Mouse (Mus musculus): ENCODE measurements around the gene Otud7b.

Otud7b gene

DNA sequence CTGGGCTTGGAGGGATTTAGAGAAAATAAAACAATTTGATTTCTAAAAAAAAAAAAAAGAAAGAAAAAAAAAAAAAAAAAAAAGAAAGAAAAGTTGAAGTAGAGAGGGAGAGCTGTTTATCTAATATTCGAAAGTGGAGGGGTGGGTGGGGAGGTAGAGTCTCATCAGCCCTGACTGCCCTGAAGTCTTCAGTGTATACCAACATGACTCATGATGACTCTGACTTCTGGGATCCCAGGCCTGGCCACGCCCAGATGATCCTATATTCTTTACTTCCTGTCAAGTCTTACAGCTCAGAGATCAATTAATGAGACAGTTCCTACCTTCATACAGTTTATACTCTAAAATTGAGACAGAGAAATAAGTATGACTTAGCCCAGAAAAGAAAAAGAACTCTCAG is 17.1 kb upstream of the Otud7b start:
- no peak for DNase-seq

DNA sequence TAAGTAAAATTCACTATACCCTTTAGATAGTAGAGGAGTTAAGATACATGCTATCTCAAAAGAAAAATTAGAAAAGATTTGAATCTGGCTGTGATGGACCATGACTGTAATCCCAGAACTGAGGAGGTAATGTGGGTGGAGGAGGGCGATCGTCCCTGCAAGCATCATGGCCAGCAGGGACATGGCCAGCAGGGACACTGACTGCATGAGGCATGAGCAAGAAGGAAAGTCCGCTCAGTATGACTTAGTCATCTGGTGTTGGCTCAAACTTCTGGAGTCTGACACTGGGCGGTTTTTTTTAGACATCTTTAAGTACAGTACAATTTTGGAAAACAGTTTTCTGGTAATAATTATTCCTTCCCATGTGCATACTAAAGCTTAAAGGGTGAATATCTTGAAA is 16.5 kb upstream of the Otud7b start:
- no peak for DNase-seq

DNA sequence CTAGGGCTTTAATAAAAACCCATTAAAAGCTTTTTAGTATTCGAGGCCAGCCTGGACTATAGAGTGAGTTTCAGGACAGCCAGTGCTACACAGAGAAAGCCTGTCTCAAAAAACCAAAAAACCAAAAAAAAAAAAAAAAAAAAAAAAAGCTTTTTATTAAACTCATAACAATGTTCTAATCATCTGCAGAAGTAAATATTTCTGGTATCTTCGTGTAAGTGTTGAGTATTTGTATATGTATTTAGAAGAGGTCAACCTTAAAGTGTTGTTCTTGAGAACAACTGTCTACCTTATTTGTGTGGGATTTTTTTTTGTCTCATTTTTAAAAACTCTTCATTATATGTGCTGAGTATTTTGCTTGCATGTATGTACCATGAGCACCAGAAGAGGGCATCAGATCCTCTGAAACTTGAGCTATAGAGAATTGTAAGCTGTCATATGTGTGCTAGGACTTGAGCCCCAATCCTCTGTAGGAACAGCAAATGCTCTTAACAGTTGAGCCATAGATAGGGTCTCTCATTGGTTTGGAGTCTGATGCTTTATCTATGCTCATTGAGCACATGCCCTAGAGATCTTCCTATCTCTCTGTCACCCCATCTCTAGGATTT is 14.3 kb upstream of the Otud7b start:
- DNase-seq = no peak

DNA sequence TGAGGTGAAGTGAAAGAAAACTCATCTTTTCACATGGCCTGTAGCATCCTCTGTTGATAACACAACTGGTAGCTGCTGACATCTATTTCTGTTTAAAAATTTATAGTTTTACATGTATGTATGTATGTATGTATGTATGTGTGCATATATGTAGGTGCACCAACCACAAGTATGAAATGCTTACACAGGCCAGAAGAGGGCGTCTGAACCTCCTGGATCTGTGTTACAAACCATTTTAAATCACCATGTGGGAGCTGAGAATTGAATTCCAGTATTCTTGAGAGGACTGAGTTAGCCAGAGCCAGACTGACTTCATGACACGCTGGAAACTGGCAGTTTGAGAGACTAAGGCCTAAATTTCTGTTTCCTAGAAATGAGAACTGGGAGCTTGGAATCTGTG is 13.2 kb upstream of the Otud7b start:
- DNase-seq = no peak

DNA sequence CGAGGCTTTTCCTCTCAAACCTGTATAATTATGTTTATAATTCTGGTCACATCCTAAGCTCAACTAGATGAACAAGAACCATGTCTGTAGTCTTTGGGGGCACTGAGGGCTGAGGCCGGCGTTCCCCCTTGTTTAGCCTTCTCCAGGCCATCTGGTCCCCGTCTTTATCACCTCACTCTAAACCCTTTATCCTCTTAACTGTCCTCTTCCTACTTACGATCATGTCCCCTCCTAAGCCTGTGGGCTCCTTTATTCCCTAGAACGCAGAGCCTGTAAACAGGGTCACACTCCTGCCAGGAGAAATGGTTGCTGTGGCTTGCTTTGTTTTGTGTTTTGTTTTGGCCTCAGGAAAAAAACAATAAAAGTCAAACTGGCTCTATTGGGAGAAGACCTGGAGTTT is 12.4 kb upstream of the Otud7b start:
- DNase-seq = no peak

DNA sequence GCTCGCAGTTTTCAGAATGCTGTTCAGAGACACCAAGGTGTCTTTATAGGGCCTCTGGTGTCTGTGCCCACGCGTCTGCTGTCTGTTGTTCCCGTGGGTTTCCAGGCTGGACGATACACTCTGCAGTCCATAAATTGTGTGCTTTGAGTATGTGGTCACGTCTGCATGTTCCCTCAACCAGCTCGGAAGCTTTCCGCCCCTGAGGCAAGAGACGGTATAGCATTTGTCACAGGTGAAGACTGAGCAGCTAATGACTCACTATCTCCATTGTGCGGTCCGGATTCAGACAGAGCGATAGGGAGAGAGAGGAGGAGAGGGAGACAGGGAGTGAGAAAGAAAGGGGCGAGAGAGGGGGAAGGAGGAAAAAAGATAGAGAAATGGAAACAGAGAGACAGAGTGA is 10.8 kb upstream of the Otud7b start:
- DNase-seq = no peak

DNA sequence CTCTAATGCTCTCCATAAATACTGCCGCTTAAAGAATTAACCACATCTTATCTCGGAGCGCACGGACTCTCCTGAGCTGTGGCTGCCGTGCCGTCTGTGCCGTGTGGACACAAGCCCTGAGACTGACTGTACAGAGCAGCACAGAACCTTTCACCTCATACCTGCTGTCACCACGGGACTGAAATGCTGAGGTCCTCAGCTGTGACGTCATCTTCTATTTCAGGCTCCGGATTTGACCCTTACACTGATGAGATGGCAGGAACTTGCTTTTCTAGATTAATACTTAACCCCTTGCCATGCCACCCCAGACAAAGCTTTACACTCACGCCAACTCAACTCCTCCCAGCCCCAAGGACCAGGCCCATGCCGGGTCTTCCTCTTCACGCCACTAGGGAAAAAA is 10.1 kb upstream of the Otud7b start:
- no peak for DNase-seq

DNA sequence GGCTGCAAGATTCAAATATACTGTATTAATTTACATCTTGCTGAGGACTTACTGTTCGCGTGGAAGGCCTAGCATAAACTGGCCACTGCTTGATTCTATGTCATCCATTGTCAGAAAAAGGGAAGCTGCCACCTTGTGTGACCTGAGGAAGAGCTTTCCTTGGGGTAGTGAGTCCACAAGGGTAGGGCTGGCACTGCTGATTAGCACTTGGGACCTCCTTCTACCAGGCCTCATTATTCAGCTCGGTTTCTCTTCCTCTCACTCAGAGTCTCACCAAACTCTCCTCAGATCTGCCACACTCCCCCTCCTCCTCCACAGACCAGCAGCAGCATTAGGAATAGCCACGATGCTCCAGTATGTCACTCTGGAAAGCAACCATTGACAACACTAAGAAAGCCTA is 6.2 kb upstream of the Otud7b start:
- no peak for DNase-seq

DNA sequence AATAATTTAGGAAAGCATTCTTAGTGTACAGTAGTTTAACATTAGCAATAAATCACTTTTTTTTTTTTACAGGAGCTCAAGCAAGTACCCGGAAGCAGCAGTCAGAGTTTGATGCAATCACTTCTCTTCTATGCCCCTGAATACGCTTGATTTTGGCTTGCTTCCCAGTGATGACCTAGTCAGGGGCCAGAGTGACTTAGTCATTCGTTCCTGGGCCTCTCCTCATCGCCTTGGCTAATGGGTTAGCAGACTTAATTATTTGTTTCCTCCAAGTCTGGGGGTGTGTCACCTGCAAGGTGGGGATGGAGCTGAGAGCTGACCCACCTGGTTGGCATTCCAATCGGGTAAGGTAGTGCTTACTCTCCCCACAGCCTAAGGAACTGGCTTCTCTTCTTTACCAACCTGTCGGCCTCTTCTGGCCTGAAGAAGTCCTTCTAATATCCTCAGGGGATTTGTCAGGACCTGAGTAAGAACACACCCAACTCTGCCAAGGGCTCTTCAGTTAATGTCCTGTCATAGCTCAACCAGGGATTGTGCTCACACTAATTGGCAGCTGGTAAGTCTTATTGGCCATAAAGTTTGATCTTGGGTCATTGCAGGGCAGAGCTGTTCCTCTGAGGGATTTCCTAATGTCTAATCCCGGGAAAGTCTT is 5.6 kb upstream of the Otud7b start:
- DNase-seq = no peak

DNA sequence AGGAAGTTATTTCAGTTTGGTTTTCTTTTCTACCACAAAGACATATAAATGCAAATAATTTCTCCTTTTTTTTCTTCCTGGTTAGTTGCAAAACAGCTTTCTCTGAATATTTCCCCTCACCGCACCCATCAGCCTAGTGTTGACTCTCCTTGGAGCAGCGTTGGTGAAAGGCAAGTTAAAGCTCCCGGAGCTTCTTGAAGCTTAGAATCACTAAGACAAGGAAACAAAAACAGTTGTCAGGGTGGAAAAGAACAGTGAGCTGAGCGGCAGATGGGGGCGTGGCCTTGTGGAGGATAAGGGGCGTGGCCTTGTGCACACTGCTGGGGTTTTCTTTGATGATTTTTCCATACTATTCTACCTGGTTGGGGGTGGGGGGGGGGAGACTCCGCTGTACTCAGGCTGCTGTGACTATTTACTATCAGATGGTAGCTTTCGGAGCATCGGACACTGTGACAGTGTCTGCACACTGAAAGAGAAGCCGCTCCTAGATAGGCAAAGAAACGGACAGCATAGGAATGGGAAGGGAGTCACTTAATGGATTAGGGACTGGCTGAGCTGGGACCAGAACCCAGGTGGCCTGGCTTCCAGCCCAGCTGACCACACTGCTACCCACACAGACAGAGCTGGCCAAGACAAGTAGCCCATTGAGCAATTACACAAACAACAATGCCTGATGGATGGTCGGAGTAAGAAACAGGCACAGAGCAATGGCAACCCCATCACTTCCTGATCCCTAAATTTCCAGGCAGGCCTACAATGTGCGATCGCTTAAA is 2.0 kb upstream of the Otud7b start:
- peak; percentile 18 for DNase-seq

DNA sequence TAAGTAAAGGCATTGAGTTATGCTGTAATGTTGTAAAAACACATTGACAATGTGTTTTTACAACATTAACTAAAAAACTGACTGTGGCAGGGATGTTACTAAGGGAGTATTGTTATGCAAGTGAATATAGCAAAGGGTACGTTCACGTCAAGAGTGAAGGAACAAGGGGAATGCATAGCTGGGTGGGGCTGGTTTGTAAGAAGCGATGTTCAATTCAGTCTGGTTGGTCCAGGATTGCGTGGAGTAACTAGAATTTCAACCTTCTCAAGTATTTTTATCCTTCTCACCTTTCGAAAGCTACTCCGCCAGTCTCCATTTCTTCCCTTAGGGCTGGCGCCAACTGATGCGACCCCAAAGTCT is 446 bp upstream of the Otud7b start:
- DNase-seq = no peak

DNA sequence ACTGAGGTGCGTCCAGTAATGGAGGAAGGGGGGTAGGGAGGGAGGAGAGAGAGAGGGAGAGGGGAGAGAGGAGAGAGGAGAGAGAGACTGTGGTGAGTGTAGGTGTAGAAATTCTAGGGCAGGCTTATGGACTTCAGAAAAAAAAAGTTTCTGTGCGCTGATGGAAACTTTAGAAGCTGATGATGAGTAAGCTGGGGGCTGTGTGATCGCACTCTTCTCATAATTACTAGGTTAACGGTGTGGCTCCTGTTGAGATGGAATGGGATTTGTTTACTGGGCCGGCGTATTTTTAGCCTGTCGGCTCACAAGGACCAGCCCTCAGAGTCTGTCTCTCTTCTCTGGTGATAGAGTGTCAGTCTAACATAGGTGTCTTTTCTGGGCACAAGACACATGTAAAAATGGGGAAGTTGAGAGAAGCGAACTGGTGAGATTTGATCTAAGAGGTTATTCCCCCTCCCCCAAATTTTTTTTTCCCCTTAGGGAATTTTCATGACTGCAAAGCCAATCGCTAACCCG is 963 bp downstream of the Otud7b start:
- no peak for DNase-seq

DNA sequence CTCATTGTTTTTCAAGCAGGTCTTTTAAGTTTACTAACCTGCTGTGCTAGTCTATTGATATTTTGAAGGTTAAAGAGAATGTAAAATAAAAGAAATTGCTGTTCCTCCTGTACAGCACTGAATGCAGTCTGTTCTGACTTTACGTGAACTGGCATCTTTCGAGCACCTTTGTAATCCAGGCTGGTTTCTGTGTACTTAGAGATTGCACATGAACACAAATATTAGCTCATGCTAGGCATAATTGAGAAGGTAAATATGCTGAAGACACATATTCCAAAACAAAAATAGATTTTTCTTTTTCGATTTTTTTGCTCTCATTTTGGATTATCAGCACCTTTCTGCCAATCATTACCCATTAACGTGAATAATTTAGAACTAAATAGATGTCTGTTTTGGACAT is 1.8 kb downstream of the Otud7b start:
- DNase-seq = no peak

DNA sequence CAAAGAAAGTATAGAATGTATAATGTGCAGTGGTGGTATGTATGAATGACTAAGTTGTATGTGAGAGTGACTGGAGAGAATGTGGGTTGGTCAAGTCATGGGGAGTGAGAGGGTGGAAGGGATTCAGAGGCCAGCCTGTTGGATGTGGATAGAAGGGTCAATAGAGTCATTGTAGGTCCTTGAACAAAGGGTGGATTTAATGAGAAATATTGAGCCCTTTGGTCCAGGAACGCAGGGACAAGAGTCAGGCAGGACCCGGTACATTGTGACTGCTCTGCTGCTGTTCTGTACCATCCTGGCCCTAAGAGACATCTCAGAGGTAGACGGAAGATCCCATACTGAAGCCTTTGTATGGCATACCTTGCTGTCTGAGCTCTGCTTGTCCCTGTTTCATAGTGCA is 4.0 kb downstream of the Otud7b start:
- DNase-seq = no peak

DNA sequence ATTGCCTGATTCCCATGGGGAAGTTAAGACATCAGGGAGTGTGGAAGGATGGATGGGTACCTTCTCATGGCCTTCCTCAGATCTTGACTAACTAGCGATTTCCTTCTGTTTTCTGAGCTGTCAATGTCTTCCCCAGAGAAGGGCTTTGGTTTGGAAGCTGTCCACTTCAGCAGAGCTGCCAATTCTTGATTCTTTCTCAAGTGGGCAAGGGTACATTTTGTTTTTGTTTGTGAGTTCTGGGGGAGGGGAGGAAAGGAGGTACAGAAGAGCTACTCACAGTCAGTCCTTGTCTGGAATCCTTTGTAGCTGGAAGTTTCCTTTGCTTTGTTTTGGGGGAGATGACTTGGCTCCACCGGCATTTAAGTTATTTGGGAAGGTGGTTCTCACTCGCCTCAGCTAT is 8.9 kb downstream of the Otud7b start:
- no peak for DNase-seq

DNA sequence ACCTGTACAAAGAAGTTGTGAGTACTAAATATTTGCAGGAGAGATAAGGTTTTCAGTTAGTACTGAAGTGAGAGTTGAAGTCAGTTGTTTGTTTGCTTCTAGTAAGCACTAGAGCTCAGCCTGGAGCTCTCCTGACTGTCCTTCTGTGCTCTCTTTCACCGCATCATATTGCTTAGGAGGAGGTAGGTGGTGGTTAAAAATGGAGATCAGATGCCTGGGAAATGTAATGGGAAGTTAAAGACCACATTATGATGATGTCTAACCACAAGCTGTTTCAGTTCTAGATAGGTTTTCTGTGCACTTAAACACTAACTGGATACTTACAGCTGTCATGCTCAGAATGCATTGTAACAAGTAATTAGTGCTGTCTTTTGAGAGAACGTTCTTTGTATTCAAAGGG is 13.8 kb downstream of the Otud7b start:
- no peak for DNase-seq

DNA sequence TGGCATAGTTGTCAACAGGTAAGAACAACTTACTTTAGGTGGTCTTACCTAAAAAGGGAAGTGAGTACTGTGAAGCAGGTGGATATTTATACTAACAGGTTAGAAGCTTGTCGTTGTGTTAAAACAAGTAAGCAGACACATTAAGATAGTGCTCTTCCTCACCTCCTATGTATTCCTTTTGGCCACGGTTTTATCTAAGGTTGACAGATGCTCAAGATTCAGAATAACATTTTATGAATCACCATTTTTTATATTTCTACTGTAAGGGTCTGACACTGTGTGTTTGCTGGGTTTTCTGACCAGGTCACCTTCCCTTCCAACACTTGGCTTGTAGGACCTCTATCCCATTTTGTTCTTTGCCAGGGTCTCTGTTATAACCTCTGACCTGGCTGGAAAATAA is 14.4 kb downstream of the Otud7b start:
- DNase-seq = no peak

DNA sequence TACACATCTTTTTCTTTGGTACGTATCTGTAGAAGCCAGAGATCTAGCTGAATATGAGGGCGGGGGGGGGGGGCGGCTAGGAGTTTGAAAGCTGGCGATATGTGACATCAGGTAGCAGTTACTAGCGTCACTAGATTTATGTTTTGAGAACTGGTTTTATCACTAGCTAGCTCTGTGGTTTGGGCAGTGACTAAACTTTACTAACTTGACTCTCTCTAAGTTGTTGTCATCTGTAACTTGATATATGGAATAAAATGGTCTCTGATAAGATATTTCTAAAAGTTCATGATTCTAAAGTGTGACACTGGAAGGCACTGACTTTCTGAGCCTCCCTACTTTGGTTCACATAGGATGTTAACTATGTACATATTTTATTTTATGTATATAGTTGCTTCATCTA is 19.9 kb downstream of the Otud7b start:
- no peak for DNase-seq

DNA sequence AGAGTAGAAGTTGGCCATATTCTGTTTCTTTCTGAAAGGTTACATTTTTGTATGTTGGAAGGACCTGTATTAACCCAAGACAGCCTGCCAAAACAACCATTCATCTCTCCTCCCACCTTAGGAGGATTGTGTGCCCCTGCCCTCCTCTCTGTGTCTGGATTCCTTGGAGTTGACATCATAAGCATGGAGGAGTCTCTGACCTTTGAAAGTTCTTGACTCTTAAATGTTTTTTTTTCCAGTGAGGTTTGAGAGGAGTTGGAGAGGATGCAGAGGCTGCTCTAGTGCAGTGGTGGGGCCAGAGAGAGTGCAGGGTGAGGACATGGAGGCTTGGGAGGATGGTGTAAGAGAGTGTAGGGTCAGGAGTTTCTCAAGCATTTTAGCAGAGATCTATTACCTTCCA is 23.8 kb downstream of the Otud7b start:
- no peak for DNase-seq

DNA sequence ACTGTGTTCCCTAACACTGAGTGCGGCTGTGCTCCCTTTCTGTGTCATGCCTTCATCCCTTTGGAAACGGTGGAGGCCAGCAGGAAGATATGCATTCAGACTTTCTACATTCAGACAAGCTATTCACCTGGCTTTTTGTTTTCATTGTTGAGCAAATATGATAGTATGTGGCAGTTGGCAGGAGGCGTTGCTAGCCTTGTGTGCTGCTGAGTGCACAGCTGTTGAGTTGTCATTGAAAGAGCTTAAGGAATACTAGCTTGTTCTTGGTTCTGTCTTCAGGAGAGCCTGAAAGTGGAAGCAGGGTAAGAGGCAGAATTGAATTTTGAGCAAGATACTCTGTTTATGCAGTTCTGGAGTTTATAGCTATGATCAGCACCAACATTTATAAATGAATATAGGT is 28.2 kb downstream of the Otud7b start:
- no peak for DNase-seq

DNA sequence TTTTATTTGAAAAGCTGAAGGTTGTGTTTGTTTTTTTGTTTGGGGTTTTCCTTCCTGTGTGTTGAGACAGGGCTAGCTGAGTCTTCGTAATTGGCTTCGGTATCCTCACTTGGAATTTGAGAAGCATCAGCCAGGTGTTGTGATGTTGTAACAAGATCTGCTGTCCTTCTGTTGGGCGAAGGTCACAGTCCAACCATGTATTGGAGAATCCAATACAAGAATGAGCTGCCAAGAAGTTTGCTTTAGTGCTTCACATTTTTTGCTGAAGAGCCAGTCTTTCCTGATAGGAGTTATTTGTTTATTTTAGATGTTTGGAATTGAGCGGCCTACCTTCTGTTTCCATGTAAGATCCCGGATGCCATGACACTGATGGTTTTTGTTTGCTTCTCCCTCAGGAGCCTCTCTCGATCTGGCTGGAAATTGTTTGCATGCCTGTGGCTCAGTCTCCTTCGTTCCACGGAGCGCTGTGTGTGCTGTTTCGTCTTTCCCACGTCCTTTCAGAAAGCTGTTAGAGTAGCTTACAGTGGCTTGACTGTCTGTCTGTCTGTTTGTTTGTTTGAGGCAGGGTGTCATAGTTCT is 29.1 kb downstream of the Otud7b start:
- no peak for DNase-seq

DNA sequence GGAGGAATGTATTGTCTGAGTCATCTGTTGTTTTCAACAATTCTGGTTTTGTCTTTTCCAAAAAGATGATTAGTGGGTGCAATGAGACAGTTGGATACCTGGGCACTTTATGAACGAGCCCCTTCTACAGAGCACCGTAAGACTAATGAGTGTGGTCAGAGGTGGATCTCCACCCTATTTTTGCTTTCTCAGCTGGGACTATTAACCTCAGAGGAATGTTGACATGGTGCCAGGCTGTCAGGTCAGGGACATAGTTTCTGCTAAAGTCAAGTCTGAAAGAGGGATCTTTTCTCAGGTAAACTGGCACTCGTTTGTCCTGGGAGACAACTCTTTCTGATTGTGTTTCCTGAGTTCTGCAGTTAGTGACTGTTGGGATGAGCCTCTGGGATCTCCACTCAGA is 30.7 kb downstream of the Otud7b start:
- DNase-seq = no peak

DNA sequence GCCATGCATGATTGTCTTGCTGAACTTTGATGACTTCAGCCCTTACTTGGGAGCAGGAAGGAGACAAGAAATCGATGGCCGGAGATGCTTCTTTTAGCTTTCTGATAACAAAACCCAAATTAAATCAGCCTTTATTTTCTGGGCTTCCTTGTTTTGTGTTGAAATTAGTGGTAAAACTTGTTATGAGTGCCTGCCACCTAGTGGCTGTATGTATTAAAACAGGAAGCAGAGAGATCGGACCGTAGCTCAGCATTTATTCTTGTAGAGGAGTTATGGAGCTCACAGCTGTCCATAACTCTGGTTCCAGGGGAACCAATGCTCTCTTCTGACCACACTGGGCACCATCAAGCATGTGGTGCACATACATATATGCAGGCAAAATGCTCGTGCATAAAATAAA is 43.6 kb downstream of the Otud7b start:
- no peak for DNase-seq

DNA sequence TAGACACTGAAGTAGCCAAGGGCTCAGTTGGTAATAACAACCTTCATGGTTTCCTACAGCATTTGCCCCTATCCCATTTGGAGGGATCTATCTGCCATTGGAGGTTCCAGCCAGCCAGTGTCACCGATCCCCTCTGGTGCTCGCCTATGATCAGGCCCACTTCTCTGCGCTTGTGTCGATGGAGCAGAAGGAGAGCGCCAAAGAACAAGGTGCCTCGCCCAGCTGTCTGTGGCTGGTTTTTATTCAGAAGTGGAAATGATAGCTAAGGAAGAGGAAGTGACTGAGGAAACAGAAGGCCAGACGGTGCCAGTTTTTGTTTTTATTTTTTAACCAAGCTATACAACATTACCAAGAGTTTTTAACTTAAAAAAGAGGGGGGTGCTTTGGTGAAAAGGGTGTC is 47.5 kb downstream of the Otud7b start:
- no peak for DNase-seq

All from right cerebral cortex, postnatal 4 days (tissue).